Mouse (Mus musculus): ENCODE results near the gene Hes2.
A peak's percentile ranks its signal among the peaks of the same experiment; 100 is the strongest.

Gene Hes2

DNA sequence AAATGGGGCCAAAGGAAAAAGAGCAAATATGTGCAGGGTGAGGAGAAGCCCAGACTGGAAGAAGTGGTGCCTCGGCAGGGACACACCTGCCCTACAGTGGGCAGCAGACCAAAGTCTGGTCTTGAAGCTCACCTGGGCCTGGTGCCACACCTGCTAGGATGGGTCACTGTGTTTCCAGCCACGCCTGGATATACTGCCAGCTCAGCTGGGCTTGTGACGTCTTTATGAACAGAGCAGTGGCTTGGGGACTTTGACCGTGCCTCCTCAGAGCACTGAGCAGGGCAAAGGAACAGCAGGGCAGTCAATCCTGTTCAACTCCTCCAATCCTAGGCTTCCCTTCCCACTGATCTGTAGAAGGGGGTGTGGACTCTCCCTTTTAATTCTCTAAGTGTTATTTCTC lies 2.1 kb downstream of the Hes2 start:
- DNase-seq (ENCODE audit: low spot score), result no peak

DNA sequence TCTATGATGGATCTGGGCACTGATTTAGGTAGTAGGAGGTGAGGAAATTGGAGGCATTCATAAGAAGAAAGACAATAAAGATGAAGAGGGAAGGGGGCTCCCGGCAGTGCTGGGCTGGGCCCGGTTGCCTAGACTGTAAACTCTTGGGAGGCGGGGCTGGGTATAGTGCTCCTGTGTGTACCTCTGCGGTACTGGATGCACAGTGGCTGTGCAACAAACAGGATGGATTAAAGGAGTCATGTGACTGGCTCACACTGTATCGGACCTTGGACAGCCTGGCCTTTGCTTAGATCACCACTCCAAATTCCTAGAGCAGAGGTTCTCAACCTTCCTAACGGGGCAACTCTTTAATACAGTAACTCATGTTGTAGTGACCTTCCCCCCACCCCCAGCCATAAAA lies 2.9 kb downstream of the Hes2 start:
- DNase-seq (ENCODE audit: low spot score), result no peak

DNA sequence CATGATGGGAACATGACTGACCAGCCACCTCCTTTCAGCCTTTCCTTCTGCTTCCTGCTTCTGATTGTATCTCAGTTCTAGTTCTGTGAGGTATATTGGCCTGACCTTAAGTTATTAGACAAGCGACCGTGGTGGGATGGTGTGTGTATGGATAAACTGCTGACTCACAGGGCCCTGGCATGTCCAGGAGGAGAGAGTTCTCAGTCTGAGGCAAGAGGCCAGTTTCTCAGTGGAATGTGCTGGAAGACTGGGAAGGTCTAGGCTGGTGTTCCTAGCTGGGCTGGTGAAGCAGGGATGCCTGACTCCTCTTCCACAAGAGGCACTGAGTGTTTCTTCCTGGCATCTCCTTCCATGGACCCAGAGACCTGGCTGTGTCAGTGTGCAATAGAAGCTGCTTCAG lies 4.1 kb downstream of the Hes2 start:
- DNase-seq (ENCODE audit: low spot score), result no peak

DNA sequence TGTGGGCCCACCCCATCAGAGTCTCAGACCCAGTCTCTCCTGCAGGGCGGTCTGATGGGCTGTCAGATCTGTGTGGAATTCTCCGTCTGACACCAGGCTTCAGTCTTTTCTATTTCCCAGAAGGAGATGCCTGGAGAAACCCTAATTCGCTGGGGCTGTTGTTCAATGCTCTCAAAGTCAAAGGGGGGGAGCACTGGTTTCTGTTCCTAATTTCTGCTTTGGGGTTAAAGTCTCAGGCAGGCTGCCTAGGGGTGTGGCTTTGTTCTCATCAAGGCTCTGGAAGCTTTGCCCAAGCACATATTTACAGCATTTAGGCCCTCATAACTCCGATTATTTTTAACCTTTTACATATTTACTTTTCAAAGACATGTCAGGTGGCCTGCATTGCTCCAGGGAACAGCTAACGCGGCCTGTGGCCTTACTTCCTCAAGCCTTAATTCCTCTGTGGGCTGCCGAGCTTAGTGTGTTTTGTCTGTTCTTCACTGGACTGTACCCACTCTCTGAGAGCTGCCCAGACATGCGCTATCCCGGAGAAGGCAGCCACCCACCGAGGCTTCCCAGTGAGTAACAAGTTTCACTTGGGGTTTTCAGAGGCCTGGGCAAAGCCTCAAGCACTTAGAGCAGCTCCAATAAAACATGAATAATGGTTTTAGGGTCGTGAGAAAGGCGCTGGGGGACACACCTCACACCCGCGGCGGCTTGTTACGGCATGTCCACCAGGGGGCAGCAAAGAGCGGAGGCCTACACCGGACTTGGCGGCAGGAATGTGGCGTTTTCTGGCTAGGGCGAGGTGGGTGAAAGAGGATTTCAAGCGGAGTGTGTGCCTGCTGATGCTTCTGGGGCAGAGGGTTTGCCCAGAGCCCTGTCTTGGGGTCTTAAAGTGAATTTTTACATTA lies 6.6 kb downstream of the Hes2 start:
- no peak for DNase-seq (ENCODE audit: low spot score)

DNA sequence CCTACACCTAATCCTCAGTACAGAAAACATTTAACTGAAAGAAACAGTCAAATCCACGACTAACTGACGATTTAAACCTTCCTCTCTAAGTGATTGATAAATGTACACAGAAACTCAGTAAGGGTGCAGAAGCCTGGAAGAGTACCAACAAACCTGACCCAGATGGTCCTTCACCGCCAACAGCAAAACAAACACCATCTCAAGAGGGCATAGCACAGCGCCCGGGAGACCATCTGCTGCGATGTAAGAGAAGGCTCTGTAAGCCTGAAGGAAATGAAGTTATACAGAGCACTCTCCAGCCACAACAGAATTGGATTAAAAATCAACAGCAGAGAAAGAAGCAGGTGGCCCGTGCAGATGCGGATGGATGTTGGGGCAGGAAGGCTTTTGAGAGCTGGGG lies 9.4 kb downstream of the Hes2 start:
- no peak for DNase-seq (ENCODE audit: low spot score)

DNA sequence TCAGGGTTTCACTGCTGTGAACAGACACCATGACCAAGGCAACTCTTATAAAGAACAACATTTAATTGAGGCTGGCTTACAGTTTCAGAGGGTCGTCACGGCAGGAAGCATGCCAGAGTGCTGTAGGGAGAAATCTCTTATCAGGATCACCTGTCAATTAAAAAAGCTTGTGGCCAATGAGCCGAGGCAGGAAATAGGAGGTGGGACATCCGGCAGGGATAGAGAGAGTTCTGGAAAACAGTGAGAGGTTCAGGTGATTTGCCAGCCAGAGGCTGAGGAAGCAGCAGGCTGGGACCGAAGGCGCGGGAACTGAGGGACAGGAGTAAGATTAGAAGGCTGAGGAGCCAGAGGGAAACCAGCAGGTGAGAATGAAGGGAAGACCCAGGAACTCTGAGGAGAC lies 10.4 kb downstream of the Hes2 start:
- no peak for DNase-seq (ENCODE audit: low spot score)

DNA sequence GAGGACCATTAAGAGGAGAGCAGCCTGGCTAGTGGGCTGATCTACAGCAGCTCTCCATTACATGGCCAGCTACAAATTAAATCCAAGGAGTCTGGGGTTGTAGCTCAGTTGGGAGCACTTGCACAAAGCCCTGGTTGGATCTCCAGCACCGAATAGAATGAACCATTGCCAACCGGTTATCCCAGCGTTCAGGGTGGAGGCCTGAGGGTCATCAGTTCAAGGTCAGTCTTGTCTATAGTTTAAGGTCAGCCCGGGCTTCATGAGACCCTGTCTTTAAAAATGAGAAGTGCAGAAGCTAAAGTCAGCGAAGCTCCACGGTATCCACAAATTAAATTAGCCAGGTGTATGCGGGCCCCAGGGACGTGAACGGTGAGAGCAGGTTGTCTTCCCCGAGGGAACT lies 11.6 kb downstream of the Hes2 start:
- no peak for DNase-seq (ENCODE audit: low spot score)

DNA sequence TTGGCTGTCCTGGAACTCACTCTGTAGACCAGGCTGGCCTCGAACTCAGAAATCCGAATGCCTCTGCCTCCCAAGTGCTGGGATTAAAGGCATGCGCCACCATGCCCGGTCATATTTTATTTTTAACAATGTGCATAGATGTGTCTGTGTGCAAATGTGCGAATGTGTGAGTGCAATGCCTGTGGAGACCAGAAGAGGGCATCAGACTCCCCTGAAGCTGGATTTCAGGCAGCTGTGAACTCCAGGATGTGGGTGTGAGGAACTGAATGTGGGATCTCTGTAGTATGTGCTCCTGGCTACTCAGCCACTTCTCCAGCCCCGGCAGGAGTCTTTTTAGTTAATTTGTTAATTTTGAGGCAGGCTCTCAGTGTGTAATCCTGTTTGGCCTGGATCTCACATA lies 12.9 kb downstream of the Hes2 start:
- DNase-seq (ENCODE audit: low spot score), result no peak

DNA sequence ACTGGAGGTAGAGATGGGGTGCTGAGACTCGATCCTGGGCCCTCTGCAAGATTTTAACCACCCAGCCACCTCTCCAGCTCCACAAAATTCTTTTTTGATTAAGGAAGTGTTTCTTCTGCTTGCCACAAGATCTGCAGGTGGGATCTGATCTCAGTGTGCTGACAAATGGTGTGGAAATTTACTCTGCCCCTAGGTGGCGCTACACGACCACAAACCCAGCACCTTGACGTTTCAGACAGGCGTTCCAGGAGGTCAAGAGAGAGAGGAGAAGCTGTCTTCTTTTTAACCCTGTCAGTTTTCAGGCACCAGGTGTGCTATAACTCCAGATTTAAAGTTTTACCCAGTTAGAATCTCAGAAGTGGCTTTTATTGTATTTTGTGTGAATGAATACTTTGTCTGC lies 14.4 kb downstream of the Hes2 start:
- peak; percentile 71 for DNase-seq (ENCODE audit: low spot score)

DNA sequence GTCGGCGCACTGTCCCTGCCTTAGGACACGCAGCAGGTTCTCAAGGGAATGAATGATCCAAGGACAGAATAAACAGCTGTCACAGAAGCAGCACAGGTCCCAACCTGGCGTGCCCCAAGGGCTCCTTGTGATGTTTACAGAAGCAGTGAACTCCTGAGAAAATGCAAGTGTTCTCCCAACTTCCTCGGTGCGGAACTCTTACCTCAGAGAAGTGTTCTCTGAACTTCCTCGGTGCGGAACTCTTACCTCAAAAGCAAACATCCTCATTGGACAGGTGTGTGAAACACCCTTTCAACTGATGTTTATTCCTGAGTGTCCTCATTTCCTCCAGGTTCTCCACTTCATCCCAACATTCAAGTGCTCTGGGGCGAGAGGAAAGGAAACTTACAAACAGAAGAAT lies 15.3 kb downstream of the Hes2 start:
- no peak for DNase-seq (ENCODE audit: low spot score)

DNA sequence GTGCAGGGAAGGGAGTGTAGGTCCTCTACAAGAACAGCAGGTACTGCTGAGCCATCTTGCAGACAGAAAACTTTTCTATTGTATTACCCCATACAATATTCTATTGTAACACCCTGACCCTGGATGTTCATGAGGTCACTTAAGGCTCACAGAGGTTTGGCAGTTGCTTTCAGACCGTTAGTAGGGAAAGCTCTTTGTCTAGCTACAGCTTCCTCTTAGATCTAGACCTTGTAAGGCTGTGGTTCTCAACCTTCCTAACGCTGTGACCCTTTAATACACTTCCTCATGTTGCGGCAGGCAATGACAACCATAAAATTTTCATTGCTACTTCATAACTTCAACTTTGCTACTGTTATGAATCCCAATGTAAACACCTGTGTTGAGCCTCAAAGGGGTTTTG lies 18.0 kb downstream of the Hes2 start:
- DNase-seq (ENCODE audit: low spot score), result no peak

DNA sequence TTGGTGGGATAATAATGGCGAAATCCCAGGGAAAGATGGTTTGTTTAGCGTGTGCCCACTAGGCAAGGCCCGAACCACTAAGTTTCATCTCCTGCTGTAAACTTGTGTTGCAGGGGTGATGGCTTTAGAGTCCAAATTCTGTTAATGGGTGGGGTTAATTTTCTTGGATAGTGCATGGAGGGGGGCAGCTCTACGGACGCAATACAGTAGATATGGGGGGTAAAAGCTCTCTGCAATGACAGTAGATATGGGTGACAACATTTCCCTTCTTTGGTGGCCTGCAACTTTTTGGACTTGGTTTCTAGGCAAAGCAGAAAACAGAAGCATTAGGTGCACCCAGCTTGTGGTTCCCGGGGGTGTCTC lies 18.5 kb downstream of the Hes2 start:
- no peak for DNase-seq (ENCODE audit: low spot score)

DNA sequence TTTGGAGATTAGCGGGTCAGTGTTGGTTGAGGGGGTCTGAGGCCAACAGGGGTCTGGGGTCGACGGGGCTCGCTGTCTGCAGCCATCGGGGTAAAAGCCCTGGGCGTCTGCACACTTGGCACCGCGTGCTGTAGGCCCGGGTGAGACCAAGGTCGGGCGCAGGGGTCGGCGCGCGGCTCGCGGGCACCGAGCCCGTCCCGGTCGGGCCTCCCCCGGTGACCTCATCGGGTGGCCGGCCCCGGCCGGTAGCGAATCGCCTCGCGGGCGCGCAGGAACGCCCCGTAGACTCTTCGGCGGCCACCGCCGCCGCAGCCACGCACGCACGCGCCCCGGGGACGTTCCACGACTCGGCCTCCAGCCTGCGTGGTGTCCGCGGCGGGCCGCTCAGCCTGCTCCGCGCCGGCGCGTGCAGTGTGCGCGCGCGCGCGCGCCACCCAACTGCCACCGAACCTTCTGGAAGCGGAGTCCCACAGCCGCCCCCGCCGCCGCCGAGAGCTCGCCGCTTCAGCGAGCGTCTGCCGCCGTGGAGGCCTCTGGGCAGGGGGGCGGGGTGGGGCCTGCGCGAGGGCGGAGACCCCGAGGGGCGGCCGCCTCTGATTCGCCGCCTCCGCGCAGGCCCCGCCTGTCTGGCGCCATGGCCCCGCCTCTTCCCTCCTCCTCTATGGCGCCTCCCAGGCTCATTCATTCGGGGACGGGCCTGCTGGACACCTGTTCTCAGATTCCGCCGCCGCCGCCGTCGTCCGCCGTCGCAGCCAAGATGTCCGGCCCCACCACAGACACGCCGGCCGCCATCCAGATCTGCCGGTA lies 19.1 kb downstream of the Hes2 start, which contains the start of gene Acot7:
Acot7 (plus strand) TSS at position 598 of the 807 bp plus-strand sequence.
- DNase-seq (ENCODE audit: low spot score), result peak; percentile 88

DNA sequence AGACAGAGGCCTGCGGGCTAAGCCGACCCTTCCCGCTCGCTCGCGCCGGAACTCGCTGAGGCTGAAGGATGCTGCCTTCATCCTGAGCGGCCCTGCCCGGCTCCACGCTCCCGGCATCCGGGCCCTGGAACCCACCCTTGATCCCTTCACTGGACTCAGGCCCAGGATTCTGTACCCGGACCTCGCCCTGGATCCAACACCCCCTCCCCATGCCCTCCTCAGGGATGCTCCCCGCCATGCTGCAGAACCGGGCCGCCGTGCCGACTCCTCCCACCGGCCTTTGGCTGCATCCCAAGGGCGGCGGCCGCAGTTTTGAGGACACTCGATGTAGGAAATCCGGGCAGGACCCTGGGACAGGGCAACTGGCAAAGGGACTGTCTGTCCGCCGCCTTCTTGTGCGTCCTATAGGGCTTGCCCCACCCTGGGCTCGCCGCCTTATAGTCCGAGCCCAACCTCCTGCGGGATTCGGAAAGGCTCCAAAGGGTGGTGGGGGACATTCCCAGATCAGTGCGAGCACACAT lies 19.7 kb downstream of the Hes2 start:
- DNase-seq (ENCODE audit: low spot score), result no peak

DNA sequence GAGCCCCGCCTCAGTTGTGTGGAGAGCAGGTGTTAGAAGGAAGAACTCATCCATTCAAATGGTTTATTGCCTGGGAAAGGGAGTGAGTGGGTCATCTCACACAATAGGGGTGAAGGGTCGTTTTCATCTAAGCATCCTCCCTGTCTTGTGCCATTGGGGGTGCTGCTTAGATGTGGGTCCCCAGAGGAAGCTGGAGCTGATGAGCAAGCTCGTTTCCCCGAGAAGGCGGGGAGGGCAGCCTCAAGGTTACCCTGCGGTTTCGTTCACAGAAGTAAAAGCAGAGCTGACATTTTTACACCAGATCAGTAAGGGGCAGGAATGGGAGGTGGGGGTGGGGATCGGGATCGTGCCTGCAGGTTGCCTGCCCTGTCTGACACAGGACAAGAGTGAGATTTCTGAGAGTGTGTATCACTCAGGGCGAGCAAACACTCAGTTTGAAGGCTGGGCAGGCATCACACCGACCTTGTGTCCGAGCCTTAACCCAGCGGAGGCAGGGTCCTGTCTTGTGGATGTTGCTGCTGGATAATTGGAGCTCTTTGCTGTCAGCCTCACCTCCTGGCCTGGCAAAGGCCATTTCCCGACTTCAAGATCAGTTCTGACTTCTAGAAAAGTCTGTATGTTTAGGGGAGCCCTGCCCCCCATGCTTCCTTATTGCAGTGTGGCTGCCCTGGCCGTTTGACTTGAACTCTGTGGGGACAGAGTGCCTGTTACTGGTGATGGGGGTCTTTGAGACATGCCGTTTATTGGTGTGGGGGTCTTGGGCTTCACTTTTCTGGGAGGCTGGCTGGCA lies 20.4 kb downstream of the Hes2 start:
- DNase-seq (ENCODE audit: low spot score), result no peak

DNA sequence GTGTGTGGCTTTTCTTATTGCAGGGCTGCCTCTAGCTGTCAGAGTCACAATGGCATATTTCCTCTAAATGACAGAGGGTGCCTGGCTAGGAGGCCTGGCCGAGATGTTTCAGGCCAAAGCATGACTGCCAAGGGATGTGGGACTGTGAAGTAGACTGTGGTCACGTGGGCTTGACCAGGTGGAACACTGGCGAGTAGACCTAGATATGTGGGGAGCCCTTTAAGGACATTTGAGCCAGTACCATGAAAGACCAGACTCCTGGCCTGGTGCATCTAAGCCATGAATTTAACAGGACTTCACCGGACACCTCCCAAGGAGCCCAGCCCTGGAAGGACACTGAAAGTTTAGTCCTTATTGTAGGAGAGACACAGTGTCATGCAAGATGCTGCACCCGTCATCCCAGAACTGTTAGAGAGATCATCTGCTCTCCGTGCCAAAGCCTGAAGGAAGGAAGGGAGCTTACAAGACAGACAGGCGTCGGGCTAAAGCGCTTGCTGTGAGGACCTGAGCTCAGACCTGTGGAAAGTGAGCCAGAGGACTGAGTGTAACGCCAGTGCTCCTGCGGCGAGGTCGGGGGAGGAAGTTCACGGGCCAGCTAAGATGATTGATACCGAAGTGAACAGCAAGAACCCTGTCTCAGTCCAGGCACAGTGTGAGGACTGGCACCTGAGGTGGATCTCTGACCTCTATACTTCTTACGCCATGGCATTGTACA lies 21.4 kb downstream of the Hes2 start:
- no peak for DNase-seq (ENCODE audit: low spot score)

DNA sequence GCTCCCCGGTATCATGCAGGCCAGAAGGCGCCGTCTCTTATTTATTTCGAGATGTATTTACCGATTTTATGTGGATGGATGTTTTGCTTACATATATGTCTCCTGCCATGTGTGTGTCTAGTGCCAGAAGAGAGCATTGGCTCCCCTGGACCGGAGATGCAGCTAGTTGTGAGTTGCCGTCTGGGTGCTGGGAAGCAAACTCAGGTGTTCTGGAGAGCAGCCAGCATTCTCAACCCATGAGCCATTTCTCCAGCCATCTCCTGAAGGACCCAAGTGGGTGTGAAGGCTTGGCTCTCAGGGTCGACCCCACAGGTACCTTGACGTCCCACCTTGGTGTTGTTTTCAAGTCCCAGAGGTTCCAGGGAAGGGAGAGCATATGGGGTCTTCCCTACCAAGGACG lies 23.5 kb downstream of the Hes2 start:
- DNase-seq (ENCODE audit: low spot score), result no peak

DNA sequence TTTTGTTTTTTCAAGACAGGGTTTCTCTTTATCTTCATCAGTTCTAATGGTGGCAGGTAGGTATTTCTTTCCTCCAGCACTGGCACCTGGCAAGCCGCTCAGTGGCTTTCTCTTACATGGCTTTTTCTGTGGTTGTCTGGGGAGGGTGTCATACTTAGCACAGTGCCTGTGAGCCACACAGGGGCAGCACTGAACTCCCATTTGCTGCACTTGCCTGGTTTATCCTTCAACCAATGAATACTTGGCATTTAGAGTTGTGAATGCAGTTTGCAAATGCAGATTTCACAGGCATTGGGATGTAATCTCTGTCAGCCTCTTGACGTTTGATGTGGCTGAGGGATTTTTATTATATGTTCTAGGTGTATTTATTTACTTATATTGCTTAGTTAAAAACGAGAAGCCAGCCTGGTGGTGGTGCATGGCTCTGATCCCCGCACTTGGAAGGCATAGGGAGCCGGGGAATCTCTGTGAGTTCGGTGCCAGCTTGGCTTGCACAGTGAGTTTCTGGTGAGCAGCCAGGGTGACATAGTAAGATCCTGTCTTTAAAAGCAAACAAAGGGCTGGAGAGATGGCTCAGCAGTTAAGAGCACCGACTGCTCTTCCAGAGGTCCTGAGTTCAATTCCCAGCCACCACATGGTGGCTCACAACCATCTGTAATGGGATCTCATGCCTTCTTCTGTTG lies 25.8 kb downstream of the Hes2 start:
- DNase-seq (ENCODE audit: low spot score), result peak; percentile 45

DNA sequence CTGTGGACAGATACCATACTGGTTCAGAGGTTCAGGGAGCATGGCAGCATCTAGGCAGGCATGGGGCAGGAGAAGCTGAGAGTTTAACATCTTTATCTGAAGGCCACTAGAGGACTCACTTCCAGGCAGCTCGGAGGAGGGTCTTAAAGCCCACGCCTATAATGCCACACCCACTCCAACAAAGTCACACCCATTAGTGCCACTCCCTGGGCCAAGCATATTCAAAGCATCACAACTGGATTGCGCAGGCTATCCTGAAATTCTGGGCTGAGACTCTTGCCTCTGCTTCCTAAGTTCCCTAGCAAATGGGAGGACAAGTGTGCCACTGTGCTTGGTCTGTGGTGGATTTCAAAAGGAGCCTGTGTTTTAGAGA lies 26.5 kb downstream of the Hes2 start:
- DNase-seq (ENCODE audit: low spot score), result no peak

DNA sequence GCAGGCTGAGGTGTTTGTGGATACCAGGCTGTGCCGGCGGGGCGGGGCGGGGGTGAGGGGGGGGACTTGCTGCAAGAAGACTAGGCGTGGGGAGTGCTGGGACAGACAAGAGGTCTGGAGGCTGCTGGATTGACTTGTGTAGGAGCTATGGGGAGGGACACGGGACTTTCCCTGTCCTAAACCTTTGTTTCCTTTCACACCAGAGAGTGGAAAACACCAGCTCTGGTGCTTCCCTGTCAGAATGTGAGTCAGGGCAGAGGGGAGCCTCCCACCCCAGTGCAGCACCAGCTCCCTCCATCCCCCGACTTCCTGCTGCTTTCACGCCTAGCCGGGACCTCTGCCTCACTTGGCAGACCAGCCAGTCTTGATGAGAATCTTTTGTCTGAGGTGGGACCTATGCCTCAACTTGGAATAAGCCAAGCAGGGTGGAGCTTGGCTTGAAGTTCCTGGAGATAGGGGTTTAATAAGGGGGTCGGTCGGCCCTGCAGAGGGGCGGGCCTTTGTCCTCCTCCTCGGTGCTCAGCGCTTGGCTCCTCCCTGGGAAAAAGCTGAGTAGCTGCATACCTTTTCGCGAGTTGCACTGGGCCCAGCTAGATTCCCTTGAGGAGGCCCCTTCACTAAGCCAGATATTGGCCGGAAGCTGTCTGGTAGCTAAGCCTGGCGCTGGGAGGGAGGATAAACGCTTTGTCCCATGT lies 27.0 kb downstream of the Hes2 start:
- DNase-seq (ENCODE audit: low spot score), result no peak

All from left cerebral cortex, adult 11 months (tissue).